Mouse (Mus musculus) lung, postnatal 10 days (tissue): ENCODE data around the gene Txnip.
A peak's percentile ranks its signal among the peaks of the same experiment; 100 is the strongest.
"Not testable (repeated sequence)": the region's sequence is repeated elsewhere in the genome, so short reads cannot be mapped to it uniquely, and the experiment has no call there.

ENCODE experiments used
- DNase-seq: peaks from one replicate; pipeline ENCODE4 v3.0.0; 2021

The Txnip gene

DNA sequence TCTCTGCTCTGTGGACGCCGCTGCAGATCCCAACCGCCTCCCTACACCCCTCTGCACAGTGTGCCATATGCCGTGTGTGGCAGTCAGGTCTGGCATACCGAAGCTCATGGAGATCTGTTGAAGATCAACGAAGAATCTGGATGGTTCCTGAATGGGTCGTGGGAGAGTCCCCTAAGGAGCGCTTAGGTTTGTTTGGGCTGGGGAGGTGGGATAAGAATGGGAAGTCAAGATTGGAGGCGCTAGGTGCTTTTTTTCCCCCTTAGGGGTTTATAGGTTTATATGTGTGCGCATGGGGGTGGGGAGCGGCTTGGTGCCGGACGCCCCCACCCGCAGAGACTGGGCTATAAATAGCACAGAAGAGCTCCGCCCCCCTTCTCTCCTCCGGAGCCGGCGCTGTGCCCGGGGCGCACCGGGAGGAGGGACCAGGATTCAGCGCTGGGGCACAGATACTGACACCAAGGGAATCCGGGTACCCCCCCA lies 38.5 kb downstream of the Txnip start, which contains the start of gene Ankrd34a:
Gene Ankrd34a, plus strand, starts transcription at position 409 of the 480 bp plus-strand sequence.
- peak; percentile 61 for DNase-seq

DNA sequence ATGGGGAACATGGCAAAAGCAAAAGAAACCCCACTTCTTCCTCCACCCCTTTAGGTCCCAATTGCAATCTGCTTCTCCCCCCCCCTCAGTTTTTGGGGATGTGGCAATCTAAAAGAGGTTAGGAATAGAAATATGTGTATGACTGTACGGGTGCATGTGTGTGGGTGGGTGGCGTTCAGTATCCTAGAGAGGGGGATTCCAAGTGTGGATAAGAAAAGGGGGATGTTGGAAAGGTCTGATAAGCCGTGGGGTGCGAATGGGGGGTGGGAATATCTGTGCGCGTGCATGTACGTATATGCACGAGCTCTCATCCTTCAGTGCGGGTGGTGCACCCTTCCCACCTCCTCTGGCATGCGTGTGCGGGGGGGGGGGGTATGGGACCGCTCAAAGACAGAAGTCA lies 39.1 kb downstream of the Txnip start:
- no peak for DNase-seq

DNA sequence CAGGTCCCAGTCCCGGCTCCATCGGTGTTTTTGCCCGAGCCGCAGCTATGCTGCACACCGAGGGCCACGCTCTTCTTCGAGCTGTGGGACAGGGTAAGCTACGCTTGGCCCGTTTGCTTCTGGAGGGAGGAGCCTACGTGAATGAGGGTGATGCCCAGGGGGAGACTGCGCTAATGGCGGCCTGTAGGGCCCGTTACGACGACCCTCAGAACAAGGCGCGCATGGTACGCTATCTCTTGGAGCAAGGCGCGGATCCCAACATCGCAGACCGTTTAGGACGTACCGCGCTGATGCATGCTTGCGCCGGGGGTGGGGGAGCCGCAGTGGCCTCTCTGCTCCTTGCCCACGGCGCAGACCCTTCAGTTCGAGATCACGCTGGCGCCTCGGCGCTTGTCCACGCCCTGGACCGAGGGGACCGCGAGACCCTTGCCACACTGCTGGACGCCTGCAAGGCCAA lies 39.7 kb downstream of the Txnip start:
- no peak for DNase-seq

DNA sequence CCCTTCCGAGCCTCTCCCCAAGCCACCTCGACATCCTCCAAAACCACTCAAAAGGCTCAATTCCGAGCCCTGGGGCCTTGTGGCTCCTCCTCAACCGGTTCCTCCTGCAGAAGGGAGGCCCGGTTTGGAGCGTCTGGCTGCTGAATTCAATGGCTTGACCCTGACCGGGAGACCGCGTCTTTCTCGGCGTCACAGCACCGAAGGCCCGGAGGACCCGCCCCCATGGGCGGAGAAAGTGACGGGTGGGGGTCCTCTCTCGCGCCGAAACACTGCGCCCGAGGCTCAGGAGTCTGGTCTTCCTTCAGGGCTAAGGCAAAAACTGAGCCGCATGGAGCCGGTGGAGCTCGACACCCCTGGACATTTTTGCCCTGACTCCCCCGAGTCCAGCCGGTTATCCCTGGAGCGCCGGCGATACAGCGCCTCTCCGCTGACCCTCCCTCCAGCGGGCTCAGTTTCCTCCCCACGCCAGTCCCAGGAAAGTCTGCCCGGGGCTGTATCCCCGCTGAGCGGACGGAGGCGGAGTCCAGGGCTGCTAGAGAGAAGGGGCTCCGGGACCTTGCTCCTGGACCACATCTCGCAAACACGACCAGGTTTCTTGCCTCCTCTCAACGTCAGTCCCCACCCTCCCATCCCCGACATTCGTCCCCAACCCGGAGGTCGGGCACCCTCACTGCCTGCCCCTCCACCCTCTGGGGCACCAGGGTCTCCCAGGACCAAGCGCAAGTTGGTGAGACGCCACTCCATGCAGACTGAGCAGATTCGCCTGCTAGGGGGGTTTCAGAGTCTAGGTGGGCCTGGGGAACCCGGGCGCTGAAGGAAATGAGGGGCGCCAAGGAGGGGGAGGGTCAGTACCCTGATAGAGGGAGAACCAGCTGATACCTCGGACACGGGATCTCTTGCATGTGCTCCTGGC lies 40.7 kb downstream of the Txnip start:
- peak; percentile 83 for DNase-seq

DNA sequence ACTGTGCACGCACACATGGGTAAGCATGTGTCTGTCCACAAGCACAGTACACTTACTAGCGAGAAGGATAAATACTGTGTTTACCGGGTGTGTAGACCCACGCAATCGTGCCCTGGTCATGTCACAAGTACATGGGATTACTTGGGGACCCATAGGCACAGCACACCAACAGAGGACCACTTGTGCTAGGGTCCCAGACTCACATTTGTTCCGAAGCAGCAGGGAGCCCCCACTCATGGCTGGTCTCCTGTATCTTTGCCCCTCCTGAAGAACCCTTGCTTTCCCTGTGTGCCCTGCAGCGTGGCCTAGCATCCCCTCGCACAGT lies 41.3 kb downstream of the Txnip start:
- no peak for DNase-seq

DNA sequence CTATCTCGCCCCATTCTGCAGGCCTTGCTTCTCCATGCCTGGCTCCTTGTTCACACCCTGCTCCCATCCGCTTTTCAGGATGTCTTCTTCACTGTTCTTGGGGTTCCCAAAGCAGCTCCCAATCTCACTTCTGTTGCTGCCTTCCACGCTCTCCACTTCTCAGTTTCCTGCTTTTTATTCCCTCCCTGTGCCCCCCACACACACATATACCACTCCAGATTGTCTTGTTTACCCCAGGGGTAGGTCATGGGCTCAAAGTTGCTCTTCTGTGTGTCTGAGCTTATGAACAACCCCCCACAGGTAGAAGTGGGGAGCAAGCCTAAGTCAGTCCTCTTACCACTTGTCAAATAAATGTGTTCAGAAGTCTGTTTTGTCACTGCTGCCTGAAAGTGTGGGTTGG lies 41.7 kb downstream of the Txnip start:
- DNase-seq = no peak

DNA sequence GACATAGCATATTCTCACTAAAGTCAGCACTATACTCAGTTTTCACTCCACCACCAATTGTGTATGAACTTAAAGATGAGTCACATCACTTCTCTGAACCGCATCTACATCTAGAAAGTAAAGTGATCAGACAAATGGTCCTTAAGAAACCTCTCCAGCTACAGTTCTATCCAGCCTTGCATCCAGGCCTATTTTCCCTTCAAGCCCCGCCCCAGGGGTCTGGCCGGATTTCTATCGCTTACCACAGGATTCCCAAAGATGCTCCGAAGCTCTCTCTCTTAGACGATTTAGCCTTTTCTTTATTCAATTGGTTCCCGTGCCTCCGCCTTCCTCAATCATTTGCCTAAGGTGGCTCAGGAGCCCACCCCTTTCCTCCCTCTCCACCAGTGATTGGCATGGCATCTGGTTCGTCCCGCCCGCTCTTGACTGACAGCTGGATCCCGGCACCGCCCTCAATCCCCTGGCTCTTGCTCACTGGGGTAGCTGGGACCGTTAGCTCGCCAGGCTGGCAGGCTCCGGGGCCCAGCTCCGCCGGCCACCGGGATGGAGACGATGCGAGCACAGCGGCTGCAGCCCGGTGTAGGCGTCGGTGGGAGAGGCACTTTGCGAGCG lies 43.0 kb downstream of the Txnip start, which contains the start of gene Lix1l:
Gene Lix1l, plus strand, starts transcription at position 511 of the 612 bp plus-strand sequence.
- DNase-seq = peak; percentile 98

DNA sequence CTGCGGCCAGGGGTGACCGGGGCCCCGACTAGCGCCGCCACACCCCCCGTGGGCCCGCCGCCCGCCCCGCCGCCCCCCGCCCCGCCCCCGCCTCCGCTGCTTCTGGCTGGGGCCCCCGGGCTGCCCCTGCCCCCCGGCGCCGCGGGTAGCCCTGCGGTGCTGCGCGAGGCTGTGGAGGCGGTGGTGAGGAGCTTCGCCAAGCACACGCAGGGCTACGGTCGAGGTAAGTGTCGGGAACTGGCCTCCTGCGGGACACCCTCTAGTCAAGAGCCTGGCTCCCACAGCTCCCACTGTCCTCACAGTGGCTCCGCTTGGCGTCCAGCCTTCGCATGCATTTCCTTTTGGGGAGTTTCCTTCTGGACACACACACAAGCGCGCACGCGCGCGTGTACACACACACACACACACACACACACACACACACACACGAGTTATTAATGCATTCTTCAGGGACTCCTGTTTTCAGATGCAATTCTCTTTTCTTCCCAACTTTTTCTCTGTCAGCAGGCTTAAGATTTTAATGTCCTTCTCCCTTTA lies 43.6 kb downstream of the Txnip start:
- DNase-seq = peak; percentile 86

DNA sequence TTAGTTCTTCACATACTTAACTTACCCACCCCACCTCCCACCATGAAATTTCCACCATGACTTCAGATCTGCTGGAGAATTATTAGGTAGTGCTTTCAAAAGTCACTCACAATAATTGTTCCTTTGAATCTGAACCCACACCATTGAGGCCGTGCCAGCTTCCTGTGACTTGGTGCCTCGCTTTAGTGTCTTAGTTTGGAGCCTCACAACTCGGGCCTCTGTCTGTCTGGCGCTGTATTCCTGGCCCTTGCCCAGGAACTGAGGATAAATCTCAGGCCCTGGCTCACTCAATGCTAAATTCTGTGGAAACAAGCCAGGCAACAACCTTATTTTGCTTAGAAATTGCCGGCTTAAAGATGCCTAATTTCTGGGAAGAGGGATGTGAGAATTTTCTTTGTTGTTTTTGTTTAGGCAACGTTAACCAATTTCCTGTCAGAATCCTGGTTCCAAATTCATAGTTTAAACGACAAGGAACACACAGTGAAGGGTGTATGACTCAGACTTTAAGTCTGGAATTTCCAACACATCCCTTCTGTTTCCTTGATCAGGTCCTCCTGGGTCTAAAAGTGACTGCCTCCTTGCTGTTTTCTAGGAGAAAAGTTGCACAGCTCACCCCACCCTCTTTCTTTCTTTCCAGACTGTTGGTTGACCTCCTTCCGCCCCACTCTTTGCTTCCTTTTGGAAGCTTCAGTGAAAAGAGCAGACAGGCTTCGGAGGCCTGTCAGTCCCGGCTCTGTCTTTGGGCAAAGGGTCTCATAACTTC lies 44.4 kb downstream of the Txnip start:
- DNase-seq = peak; percentile 62

DNA sequence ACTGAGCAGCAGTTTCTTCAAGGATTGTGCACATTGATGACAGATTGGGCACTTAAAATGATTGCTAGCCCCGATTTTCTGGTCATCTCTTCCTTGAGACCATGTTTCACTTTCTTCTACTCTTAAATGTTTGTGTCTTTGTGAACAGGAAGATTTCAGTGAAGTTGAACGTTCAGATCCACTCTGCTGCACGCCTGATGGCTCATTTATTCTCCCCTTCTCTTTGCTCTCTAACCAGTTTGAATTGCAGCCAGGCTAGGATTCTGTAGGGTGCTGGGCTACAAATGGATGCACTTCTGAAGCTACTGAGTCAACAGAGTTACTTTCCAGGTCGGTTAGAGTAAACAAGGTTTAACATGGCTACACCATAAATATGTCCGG lies 44.9 kb downstream of the Txnip start:
- DNase-seq = no peak

DNA sequence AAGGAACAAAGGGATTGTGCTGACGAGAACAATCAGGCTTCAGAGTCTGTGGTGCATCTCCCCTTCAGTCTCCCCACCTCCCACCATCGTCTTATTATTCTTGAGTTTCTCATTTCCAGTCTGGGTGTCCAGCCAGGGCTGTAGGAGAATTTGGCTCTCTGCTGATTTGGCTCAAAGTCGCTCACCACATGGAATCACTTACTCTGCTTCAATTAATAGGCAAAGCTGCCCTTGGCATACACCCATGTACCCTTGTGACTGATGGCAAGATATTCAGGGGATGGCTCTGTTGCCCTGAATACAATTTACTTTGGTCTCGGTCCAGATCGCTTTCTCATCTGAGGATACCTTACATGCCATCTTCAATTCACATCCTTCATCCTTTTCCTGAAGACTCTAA lies 45.6 kb downstream of the Txnip start:
- DNase-seq = no peak

DNA sequence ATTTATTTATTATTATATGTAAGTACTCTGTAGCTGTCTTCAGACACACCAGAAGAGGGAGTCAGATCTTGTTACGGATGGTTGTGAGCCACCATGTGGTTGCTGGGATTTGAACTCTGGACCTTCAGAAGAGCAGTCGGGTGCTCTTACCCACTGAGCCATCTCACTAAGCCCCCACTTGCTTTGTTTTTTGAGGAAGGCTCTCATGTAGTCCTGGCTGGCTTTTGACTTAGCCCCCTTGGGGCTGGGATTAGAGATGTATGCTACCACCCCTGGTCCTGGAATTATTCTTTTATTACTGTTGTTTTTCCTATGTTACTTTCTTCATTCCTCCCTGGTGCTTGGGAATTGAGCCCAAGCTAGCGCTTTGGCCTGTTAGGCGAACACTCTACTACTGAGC lies 48.2 kb downstream of the Txnip start:
- DNase-seq = not testable (repeated sequence)

DNA sequence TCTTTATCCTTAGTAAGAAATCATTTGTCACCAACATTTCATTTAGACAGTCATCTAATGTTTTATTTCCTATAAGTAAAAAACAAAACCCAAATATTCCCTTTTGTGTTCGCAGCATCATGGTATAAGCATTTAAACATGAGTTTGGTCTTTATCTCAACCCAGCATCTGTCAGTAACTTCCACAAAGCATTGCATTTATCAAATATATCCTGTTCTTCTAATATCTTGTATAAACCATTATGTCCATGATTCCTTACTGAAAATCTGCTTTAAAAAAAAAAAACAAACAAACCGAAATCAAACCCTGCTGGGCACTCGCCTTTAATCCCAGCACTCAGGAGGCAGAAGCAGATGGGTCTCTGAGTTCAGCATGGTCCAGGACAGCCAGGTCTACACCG lies 48.9 kb downstream of the Txnip start:
- no peak for DNase-seq
